Mouse (Mus musculus): ENCODE results near the gene Gpsm3. TPM values are rescaled to one million over a fixed set of nuclear protein-coding genes. Genes with fewer than 3 reads are reported as not detected.

The Gpsm3 gene
- polyA plus RNA-seq, 1 experiment from 2014 or later = 8.5 TPM

DNA sequence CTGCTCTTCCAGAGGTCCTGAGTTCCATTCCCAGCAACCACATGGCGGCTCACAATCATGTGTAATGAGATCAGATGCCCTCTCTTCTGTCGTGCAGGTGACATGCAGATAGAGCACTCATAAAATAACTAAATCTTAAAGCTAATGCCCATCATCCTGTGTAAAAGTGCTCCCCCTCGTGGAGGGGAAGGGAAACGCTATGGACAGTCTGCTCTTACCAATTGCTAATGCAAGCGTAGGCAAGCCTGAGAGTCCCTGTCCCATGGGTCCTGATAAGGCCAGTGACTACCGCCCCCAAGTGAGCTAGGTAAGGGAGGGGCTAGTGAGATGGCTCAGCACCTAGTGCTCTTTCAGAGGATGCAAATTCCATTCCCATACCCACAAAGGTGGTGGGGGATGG is 29.4 kb downstream of the Gpsm3 start:
- Histone ChIP-seq H3K9ac (no peak overlapping the region), H3K36me3 (peaks cover 39% of the 10 kb centered on the region), H3K4me2 (no peak overlapping the region), H3K9me3 (replicated peaks) (no peaks in the 10 kb centered on the region), H3K4me3 (replicated peaks) (no peak overlapping the region), H3K4me1 (replicated peaks) (peaks cover 30% of the 10 kb centered on the region), H3K27me3 (no peaks in the 10 kb centered on the region), H3K27ac (no peak overlapping the region)
- peak; percentile 67 for DNase-seq
- WGBS (ENCODE audit: insufficient replicate concordance) = 5% methylated on average over 6 of the region's 6 CpGs
- ATAC-seq (ENCODE audit: low read depth) = peak; percentile 60

DNA sequence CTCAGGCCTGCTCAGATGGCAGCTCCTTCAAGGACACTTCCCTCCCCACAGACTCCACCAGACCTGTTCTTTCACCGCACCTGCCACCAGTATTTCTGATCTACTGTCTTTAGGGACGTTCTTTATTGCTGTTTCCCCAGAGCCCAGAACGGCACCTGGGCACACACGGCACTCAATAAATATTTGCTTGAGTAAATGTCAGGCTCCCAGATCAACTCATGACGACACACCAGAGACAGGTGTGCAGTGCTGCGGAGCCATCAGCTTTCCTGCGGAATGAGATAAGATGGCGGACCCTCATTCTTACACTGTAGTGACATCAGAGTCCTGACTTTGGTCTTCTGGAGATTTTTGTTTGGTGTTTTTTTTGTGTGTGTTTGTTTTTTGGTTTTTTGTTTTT is 31.4 kb downstream of the Gpsm3 start:
- no peak overlapping the region for H3K4me3 ChIP-seq (replicated peaks)
- H3K9ac ChIP-seq = no peak overlapping the region
- H3K27ac ChIP-seq = no peak overlapping the region
- peaks cover 31% of the 10 kb centered on the region for H3K4me1 ChIP-seq (replicated peaks)
- DNase-seq (no peak), ATAC-seq (ENCODE audit: low read depth) (no peak)
- no peak overlapping the region for H3K4me2 ChIP-seq
- no peaks in the 10 kb centered on the region for H3K9me3 ChIP-seq (replicated peaks)
- 80% methylated on average over 8 of the region's 8 CpGs for WGBS (ENCODE audit: insufficient replicate concordance)
- H3K27me3 ChIP-seq = no peaks in the 10 kb centered on the region
- H3K36me3 ChIP-seq = peaks cover 32% of the 10 kb centered on the region

- DNase-seq (no peak), ATAC-seq (ENCODE audit: low read depth) (no peak)
- peaks cover 22% of the 10 kb centered on the region for H3K36me3 ChIP-seq
- no peak overlapping the region for H3K4me2 ChIP-seq
- H3K9ac ChIP-seq = no peak overlapping the region
- no peaks in the 10 kb centered on the region for H3K9me3 ChIP-seq (replicated peaks)
- peaks cover 8% of the 10 kb centered on the region for H3K27me3 ChIP-seq
- peaks cover 41% of the 10 kb centered on the region for H3K4me1 ChIP-seq (replicated peaks)
- WGBS (ENCODE audit: insufficient replicate concordance) = 71% methylated on average over 9 of the region's 9 CpGs
- H3K27ac ChIP-seq = no peak overlapping the region
- no peak overlapping the region for H3K4me3 ChIP-seq (replicated peaks)
Observed at GRCm38 (mm10) chr17:34623161-34623560, 33.6 kb downstream of the Gpsm3 start.

DNA sequence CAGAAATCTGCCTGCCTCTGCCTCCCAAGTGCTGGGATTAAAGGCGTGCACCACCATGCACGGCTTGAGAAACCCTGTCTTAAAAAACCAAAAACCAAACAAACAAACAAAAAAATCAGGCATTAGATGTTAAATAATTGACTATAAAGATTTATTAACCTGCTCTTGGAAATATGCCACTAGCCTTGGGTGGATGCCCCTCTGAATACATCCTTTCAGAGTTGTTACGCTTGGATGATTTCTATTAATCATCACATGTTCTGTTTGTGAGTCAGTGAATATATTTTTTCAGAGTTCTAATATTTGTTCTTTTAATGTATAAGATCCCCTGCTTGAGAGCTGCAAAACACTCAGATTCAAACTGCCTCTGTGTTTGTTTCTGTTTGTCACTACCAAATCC is 35.4 kb downstream of the Gpsm3 start:
- Histone ChIP-seq H3K36me3 (peaks cover 22% of the 10 kb centered on the region), H3K4me1 (replicated peaks) (peaks cover 53% of the 10 kb centered on the region), H3K27me3 (peaks cover 26% of the 10 kb centered on the region), H3K9ac (no peak overlapping the region), H3K9me3 (replicated peaks) (no peaks in the 10 kb centered on the region), H3K4me3 (replicated peaks) (no peak overlapping the region), H3K27ac (no peak overlapping the region), H3K4me2 (no peak overlapping the region)
- 82% methylated on average over 3 of the region's 3 CpGs for WGBS (ENCODE audit: insufficient replicate concordance)
- ATAC-seq (ENCODE audit: low read depth) = no peak
- no peak for DNase-seq

DNA sequence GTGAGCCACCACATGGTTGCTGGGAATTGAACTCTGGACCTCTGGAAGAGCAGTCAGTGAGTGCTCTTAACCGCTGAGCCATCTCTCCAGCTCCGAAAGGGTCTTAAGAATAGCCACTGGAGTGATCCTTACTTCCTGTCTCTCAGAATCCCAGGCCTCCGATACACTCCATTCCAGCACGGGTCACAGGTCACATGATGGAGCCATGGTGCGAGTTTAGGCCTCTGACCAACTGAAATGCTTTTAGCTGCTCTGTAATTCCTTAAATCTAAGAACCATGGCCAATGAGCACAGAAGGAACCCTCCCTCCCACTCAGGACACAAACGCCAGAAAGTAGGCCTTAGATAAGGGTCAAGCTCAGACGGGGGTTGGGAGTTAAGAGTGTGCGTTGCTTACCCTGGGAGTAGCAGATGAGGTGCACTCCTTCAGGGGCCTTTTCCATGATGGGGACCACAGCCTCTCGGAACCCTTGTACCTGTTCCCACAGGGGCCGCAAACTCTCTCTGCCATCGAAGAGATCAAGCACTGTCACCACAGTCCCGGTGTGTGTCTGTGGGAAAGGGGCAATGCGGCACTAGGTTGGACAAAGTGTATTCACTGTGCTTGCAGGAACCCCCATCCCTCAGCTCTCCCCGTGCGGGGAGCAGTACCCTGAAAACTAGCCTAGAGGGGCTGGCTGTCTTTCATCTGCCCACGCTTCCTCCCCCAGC is 36.6 kb downstream of the Gpsm3 start:
- peaks cover 38% of the 10 kb centered on the region for H3K27me3 ChIP-seq
- peak overlapping the region; percentile 91 for H3K4me2 ChIP-seq
- DNase-seq (no peak), ATAC-seq (ENCODE audit: low read depth) (no peak)
- H3K4me1 ChIP-seq (replicated peaks) = peaks cover 65% of the 10 kb centered on the region
- peak overlapping the region; percentile 70 for H3K27ac ChIP-seq
- H3K36me3 ChIP-seq = peaks cover 22% of the 10 kb centered on the region
- WGBS (ENCODE audit: insufficient replicate concordance) = 49% methylated on average over 16 of the region's 16 CpGs
- peak overlapping the region; percentile 80 for H3K9ac ChIP-seq
- H3K9me3 ChIP-seq (replicated peaks) = no peaks in the 10 kb centered on the region
- peak overlapping the region; percentile 70 for H3K4me3 ChIP-seq (replicated peaks)

- H3K4me1 ChIP-seq (replicated peaks) = peaks cover 69% of the 10 kb centered on the region
- H3K4me3 ChIP-seq (replicated peaks) = peak overlapping the region; percentile 70
- WGBS (ENCODE audit: insufficient replicate concordance) = 1% methylated on average over 18 of the region's 18 CpGs
- H3K9ac ChIP-seq = peak overlapping the region; percentile 80
- peaks cover 43% of the 10 kb centered on the region for H3K27me3 ChIP-seq
- H3K36me3 ChIP-seq = peaks cover 22% of the 10 kb centered on the region
- peak; percentile 27 for ATAC-seq (ENCODE audit: low read depth)
- H3K9me3 ChIP-seq (replicated peaks) = no peaks in the 10 kb centered on the region
- peak overlapping the region; percentile 70 for H3K27ac ChIP-seq
- H3K4me2 ChIP-seq = peak overlapping the region; percentile 91
- DNase-seq = no peak
Observed at GRCm38 (mm10) chr17:34626773-34627092, 37.1 kb downstream of the Gpsm3 start.

GRCm38 (mm10) chr17:34627093-34627942 is 37.7 kb downstream of the Gpsm3 start:
- WGBS (ENCODE audit: insufficient replicate concordance) = under 1% methylated on average over 45 of the region's 45 CpGs
- Histone ChIP-seq H3K4me1 (replicated peaks) (peaks cover 69% of the 10 kb centered on the region), H3K4me2 (peak overlapping the region; percentile 91), H3K9ac (peak overlapping the region; percentile 80), H3K27ac (peak overlapping the region; percentile 70), H3K27me3 (peaks cover 49% of the 10 kb centered on the region), H3K36me3 (peaks cover 21% of the 10 kb centered on the region), H3K4me3 (replicated peaks) (peak overlapping the region; percentile 70), H3K9me3 (replicated peaks) (no peaks in the 10 kb centered on the region)
- ATAC-seq (ENCODE audit: low read depth) (peak; percentile 67), DNase-seq (peak; percentile 65)

- H3K9ac ChIP-seq = peak within 1 kb of the TSS; percentile 80
- peaks cover 69% of the 10 kb centered on the region for H3K4me1 ChIP-seq (replicated peaks)
- WGBS (ENCODE audit: insufficient replicate concordance) = 15% methylated on average over 29 of the region's 29 CpGs
- peaks cover 14% of the 10 kb centered on the region for H3K36me3 ChIP-seq
- DNase-seq (no peak), ATAC-seq (ENCODE audit: low read depth) (no peak)
- H3K27ac ChIP-seq = peak within 1 kb of the TSS; percentile 53
- H3K27me3 ChIP-seq = peaks cover 57% of the 10 kb centered on the region
- H3K4me2 ChIP-seq = peak within 1 kb of the TSS; percentile 91
- H3K4me3 ChIP-seq (replicated peaks) = peak within 1 kb of the TSS; percentile 70
- no peaks in the 10 kb centered on the region for H3K9me3 ChIP-seq (replicated peaks)
Observed at GRCm38 (mm10) chr17:34627943-34628643, 38.5 kb downstream of the Gpsm3 start, which contains the start of gene Ppt2. TSS of gene Ppt2 (minus strand) at chr17:34628510.

- no peaks in the 10 kb centered on the region for H3K9me3 ChIP-seq (replicated peaks)
- peaks cover 10% of the 10 kb centered on the region for H3K36me3 ChIP-seq
- WGBS (ENCODE audit: insufficient replicate concordance) = 43% methylated on average over 5 of the region's 5 CpGs
- no peak overlapping the region for H3K9ac ChIP-seq
- H3K27ac ChIP-seq = no peak overlapping the region
- ATAC-seq (ENCODE audit: low read depth) (no peak), DNase-seq (no peak)
- H3K27me3 ChIP-seq = peaks cover 62% of the 10 kb centered on the region
- H3K4me1 ChIP-seq (replicated peaks) = peaks cover 69% of the 10 kb centered on the region
- peak overlapping the region; percentile 91 for H3K4me2 ChIP-seq
- H3K4me3 ChIP-seq (replicated peaks) = peak overlapping the region; percentile 70; the same call in 1 of the 2 replicates
Observed at GRCm38 (mm10) chr17:34628644-34628967, 39.0 kb downstream of the Gpsm3 start.

DNA sequence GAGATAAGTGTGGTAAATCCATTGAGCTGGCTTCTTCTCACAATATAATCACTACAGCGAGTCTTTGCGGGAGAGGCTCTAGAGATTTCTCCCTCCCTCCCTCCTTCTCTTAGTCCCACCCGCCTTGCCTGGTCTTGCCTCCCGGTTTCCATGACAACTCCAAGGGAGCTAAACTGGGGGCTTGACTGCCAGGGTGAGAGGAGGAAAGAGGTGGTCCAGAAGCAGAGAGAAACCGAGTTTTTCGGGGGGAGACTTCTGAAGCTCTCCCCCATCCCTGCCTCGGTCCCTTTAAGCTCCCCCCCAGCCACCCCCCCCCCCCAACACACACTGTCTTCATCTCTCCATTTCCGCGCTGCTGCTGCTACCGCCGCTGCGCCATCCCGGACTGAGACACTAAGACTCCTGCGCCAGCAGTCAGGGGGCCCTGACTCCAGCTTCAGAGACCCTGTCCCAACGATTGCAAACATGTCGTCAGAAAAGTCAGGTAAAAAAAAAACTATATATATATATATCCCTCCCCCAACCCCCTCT is 39.7 kb downstream of the Gpsm3 start, which contains the start of gene Prrt1:
Gene Prrt1, plus strand, starts transcription at position 313 of the 531 bp plus-strand sequence.
- H3K9ac ChIP-seq = no peak within 1 kb of the TSS
- no peak within 1 kb of the TSS for H3K27ac ChIP-seq
- peak within 1 kb of the TSS; percentile 70 for H3K4me3 ChIP-seq (replicated peaks)
- WGBS (ENCODE audit: insufficient replicate concordance) = 7% methylated on average over 16 of the region's 16 CpGs
- peak within 1 kb of the TSS; percentile 91 for H3K4me2 ChIP-seq
- ATAC-seq (ENCODE audit: low read depth) (no peak), DNase-seq (no peak)
- H3K27me3 ChIP-seq = peaks cover 69% of the 10 kb centered on the region
- H3K4me1 ChIP-seq (replicated peaks) = peaks cover 69% of the 10 kb centered on the region
- H3K36me3 ChIP-seq = peaks cover 6% of the 10 kb centered on the region; the same call in 1 of the 2 replicates
- H3K9me3 ChIP-seq (replicated peaks) = no peaks in the 10 kb centered on the region

All from liver, embryonic 13.5 days (tissue).